Mouse (Mus musculus): ENCODE data around the gene Gpsm3. TPM values are rescaled to one million over a fixed set of nuclear protein-coding genes. Genes with fewer than 3 reads are reported as not detected.

Gene Gpsm3
- polyA plus RNA-seq, 1 experiment: 1.9 TPM

- TF ChIP-seq POLR2A (IDR thresholded peaks at IDR 0.05; ENCODE audit: control insufficient read depth, low read depth, low read length) (no peak), CTCF (IDR thresholded peaks at IDR 0.05; ENCODE audit: control insufficient read depth, insufficient read depth, insufficient replicate concordance, low read depth, low read length) (no peak)
- H3K27ac ChIP-seq (ENCODE audit: control insufficient read depth, insufficient read depth, low read depth, low read length): peak overlapping the region; percentile 18; the same call in 1 of the 2 replicates
- peak overlapping the region; percentile 78 for H3K4me3 ChIP-seq (ENCODE audit: control insufficient read depth, low read depth, low read length)
- 0 out of 2 replicates have a peak, but pooled peaks cover 2% of the 10 kb centered on the region for H3K27me3 ChIP-seq (ENCODE audit: control insufficient read depth, insufficient read depth, low read length)
- H3K36me3 ChIP-seq (ENCODE audit: control insufficient read depth, insufficient read depth, low read length): no peaks in the 10 kb centered on the region
- H3K4me1 ChIP-seq (ENCODE audit: control insufficient read depth, insufficient read depth, low read length): peaks cover 37% of the 10 kb centered on the region
Measured at GRCm38 (mm10) chr17:34592581-34593549, 3.3 kb downstream of the Gpsm3 start.

GRCm38 (mm10) chr17:34593752-34594525 is 4.3 kb downstream of the Gpsm3 start:
- Histone ChIP-seq H3K4me1 (ENCODE audit: control insufficient read depth, insufficient read depth, low read length) (peaks cover 29% of the 10 kb centered on the region), H3K27ac (ENCODE audit: control insufficient read depth, insufficient read depth, low read depth, low read length) (no peak overlapping the region), H3K27me3 (ENCODE audit: control insufficient read depth, insufficient read depth, low read length) (0 out of 2 replicates have a peak, but pooled peaks cover 2% of the 10 kb centered on the region), H3K36me3 (ENCODE audit: control insufficient read depth, insufficient read depth, low read length) (no peaks in the 10 kb centered on the region), H3K4me3 (ENCODE audit: control insufficient read depth, low read depth, low read length) (no peak overlapping the region)
- no peak for TF ChIP-seq CTCF (IDR thresholded peaks at IDR 0.05; ENCODE audit: control insufficient read depth, insufficient read depth, insufficient replicate concordance, low read depth, low read length)
- no peak for TF ChIP-seq POLR2A (IDR thresholded peaks at IDR 0.05; ENCODE audit: control insufficient read depth, low read depth, low read length)

- H3K4me3 ChIP-seq (ENCODE audit: control insufficient read depth, low read depth, low read length): no peak overlapping the region
- no peaks in the 10 kb centered on the region for H3K36me3 ChIP-seq (ENCODE audit: control insufficient read depth, insufficient read depth, low read length)
- H3K27me3 ChIP-seq (ENCODE audit: control insufficient read depth, insufficient read depth, low read length): 0 out of 2 replicates have a peak, but pooled peaks cover 2% of the 10 kb centered on the region
- peaks cover 12% of the 10 kb centered on the region for H3K4me1 ChIP-seq (ENCODE audit: control insufficient read depth, insufficient read depth, low read length)
- TF ChIP-seq CTCF (IDR thresholded peaks at IDR 0.05; ENCODE audit: control insufficient read depth, insufficient read depth, insufficient replicate concordance, low read depth, low read length): no peak
- no peak for TF ChIP-seq POLR2A (IDR thresholded peaks at IDR 0.05; ENCODE audit: control insufficient read depth, low read depth, low read length)
- H3K27ac ChIP-seq (ENCODE audit: control insufficient read depth, insufficient read depth, low read depth, low read length): no peak overlapping the region
Measured at GRCm38 (mm10) chr17:34596098-34596497, 6.5 kb downstream of the Gpsm3 start.

- TF ChIP-seq POLR2A (IDR thresholded peaks at IDR 0.05; ENCODE audit: control insufficient read depth, low read depth, low read length) (no peak), CTCF (IDR thresholded peaks at IDR 0.05; ENCODE audit: control insufficient read depth, insufficient read depth, insufficient replicate concordance, low read depth, low read length) (no peak)
- Histone ChIP-seq H3K4me1 (ENCODE audit: control insufficient read depth, insufficient read depth, low read length) (peaks cover 3% of the 10 kb centered on the region; the same call in 1 of the 2 replicates), H3K36me3 (ENCODE audit: control insufficient read depth, insufficient read depth, low read length) (no peaks in the 10 kb centered on the region), H3K27me3 (ENCODE audit: control insufficient read depth, insufficient read depth, low read length) (no peaks in the 10 kb centered on the region), H3K4me3 (ENCODE audit: control insufficient read depth, low read depth, low read length) (no peak within 1 kb of the TSS), H3K27ac (ENCODE audit: control insufficient read depth, insufficient read depth, low read depth, low read length) (no peak within 1 kb of the TSS)
Measured at GRCm38 (mm10) chr17:34597566-34598095, 8.0 kb downstream of the Gpsm3 start, which contains the start of gene Ager. Ager (plus strand) TSS chr17:34597862.

GRCm38 (mm10) chr17:34599891-34600290 is 10.3 kb downstream of the Gpsm3 start:
- H3K27me3 ChIP-seq (ENCODE audit: control insufficient read depth, insufficient read depth, low read length): no peaks in the 10 kb centered on the region
- H3K4me3 ChIP-seq (ENCODE audit: control insufficient read depth, low read depth, low read length): no peak overlapping the region
- no peak overlapping the region for H3K27ac ChIP-seq (ENCODE audit: control insufficient read depth, insufficient read depth, low read depth, low read length)
- no peaks in the 10 kb centered on the region for H3K36me3 ChIP-seq (ENCODE audit: control insufficient read depth, insufficient read depth, low read length)
- no peaks in the 10 kb centered on the region; the same call in 1 of the 2 replicates for H3K4me1 ChIP-seq (ENCODE audit: control insufficient read depth, insufficient read depth, low read length)
- TF ChIP-seq CTCF (IDR thresholded peaks at IDR 0.05; ENCODE audit: control insufficient read depth, insufficient read depth, insufficient replicate concordance, low read depth, low read length) (no peak), POLR2A (IDR thresholded peaks at IDR 0.05; ENCODE audit: control insufficient read depth, low read depth, low read length) (no peak)

- peak overlapping the region; percentile 90 for H3K4me3 ChIP-seq (ENCODE audit: control insufficient read depth, low read depth, low read length)
- peaks cover 10% of the 10 kb centered on the region for H3K4me1 ChIP-seq (ENCODE audit: control insufficient read depth, insufficient read depth, low read length)
- TF ChIP-seq CTCF (IDR thresholded peaks at IDR 0.05; ENCODE audit: control insufficient read depth, insufficient read depth, insufficient replicate concordance, low read depth, low read length) (no peak), POLR2A (IDR thresholded peaks at IDR 0.05; ENCODE audit: control insufficient read depth, low read depth, low read length) (no peak)
Measured at GRCm38 (mm10) chr17:34601796-34602195, 12.2 kb downstream of the Gpsm3 start.

More at GRCm38 (mm10) chr17:34601796-34602195, 12.2 kb downstream of the Gpsm3 start:
- Histone ChIP-seq H3K27ac (ENCODE audit: control insufficient read depth, insufficient read depth, low read depth, low read length) (no peak overlapping the region), H3K27me3 (ENCODE audit: control insufficient read depth, insufficient read depth, low read length) (no peaks in the 10 kb centered on the region), H3K36me3 (ENCODE audit: control insufficient read depth, insufficient read depth, low read length) (no peaks in the 10 kb centered on the region)
